Mouse (Mus musculus) small intestine, adult 2 months (tissue): Measurements from ENCODE around the gene Dkkl1.

Experiments used
- CTCF ChIP-seq: fragments of 200-500 bp; IDR thresholded peaks from 2 replicates; pipeline ENCODE4 v1.5.1; 2012; ENCODE audit warnings: low read depth, mild to moderate bottlenecking, control low read depth, inconsistent platforms, low read length, moderate library complexity, mixed read lengths; ENCODE audit not compliant: insufficient replicate concordance, insufficient read length; ENCODE audit errors: extremely low read depth
- POLR2A ChIP-seq: fragments of 200-500 bp; IDR thresholded peaks from 2 replicates; pipeline ENCODE4 v1.6.1; 2012; ENCODE audit warnings: low read depth, mild to moderate bottlenecking, control low read depth, inconsistent platforms, low read length, moderate library complexity

DNA sequence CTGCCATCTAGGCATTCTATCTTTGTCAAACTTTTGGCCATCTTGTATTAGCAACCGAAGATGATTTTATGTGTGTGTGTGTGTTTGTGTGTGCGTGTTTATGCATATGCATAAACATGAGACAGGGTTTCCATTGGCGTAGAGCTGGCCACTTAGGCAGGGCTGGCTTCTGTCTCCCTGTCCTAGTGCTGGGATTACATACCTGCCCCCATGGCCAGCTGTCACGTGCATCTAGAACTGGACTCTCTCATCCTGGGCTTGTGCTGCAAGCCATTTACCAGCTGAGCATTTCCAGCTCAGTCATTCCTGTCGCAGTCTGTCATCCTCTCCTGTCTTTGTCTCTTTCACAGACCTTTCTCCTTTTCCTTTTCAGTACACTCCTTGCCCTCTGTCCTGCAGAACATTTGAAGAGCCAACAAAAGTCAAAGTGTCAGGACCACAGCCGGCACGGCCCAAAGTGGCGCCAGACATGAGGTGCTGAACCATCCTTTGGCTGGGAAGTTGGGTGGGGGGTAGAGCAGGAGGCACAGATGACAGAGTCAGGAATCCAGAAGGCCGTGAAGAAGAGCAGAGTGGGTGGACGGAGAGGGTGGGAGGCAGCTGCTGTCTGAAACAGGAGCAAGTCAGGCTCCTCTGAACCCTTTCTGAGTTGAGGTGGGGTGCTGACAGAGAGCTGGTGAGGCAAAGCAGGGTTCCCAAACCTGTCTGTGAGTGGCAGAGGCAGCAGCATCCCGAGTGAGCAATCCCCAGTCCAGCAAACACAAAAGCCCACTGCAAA lies 45.3 kb upstream of the Dkkl1 start:
- TF ChIP-seq POLR2A = no peak
- TF ChIP-seq CTCF = no peak
